14 mouse cellular contexts compared by ENCODE assay signal in genomic region chr16:11316748-11317147, GRCm38 (mm10). TPM values are rescaled to one million over a fixed set of nuclear protein-coding genes. Genes with fewer than 3 reads are reported as not detected.
DNase-seq lines count a peak whose midpoint lies in the region; ATAC-seq and TF ChIP-seq lines count a peak whose summit lies in the region.
"Had no signal": no experiment of that assay in that cellular context is flagged by ENCODE, and none has a peak within 500 bp of the region (broad histone marks: within the 10 kb centered on the region; RNA-seq: fewer than 3 reads in every experiment).

No protein-coding gene starts in this region.

- no peaks in the 10 kb centered on the region for H3K36me3 ChIP-seq in spleen, adult 2 months (ENCODE audit: control insufficient read depth, insufficient read depth, low read length)
- H3K36me3 ChIP-seq in macrophage (ENCODE audit: inconsistent target) = no peaks in the 10 kb centered on the region
- H3K36me3 ChIP-seq: midbrain, embryonic 12.5 days; neural tube, embryonic 12.5 days had no signal

- H3K27me3 ChIP-seq in spleen, adult 2 months (ENCODE audit: control insufficient read depth, insufficient read depth, low read length) = no peaks in the 10 kb centered on the region
- H3K27me3 ChIP-seq in Patski = no peaks in the 10 kb centered on the region
- H3K27me3 ChIP-seq: midbrain, embryonic 12.5 days; neural tube, embryonic 12.5 days had no signal

- POLR2A ChIA-PET in Patski (lab: Charles Lee) = no interaction called here

- in situ Hi-C loops in Patski (cut with MboI; ENCODE audit: low pct_unique_long_range_greater_than_20kb) = loop anchor here (5.0 kb wide), 1 partner anchor 96 kb away; no protein-coding TSS in a partner anchor

- no peak for TF ChIP-seq POLR2A in spleen, adult 2 months (IDR thresholded peaks at IDR 0.05; ENCODE audit: low read depth, low read length)

- ATAC-seq in Patski = no peak
- no peak for ATAC-seq in monocyte, adult 5-6 weeks (replicated peaks; ENCODE audit: insufficient number of reproducible peaks, low FRiP score, low TSS enrichment, poor library complexity, severe bottlenecking)
- no peak for ATAC-seq in erythroid progenitor cell, adult 5-6 weeks (replicated peaks; ENCODE audit: low FRiP score, poor library complexity, severe bottlenecking)

- H3K79me2 ChIP-seq in macrophage (ENCODE audit: inconsistent target) = no peaks in the 10 kb centered on the region

- H3K4me1 ChIP-seq in spleen, adult 2 months (ENCODE audit: control insufficient read depth, insufficient read depth, insufficient read length) = peaks cover 12% of the 10 kb centered on the region; the same call in 1 of the 2 replicates
- H3K4me1 ChIP-seq: midbrain, embryonic 12.5 days; neural tube, embryonic 12.5 days had no signal

- WGBS in spleen, adult 2 months = 73% methylated on average over 5 of the region's 5 CpGs
- WGBS in macrophage (ENCODE audit: missing documents) = 84% methylated on average over 5 of the region's 5 CpGs

- CTCF ChIA-PET in Patski (lab: Charles Lee) = no interaction called here

- DNase-seq in kidney, adult 9 months = peak; percentile 41
- no peak for DNase-seq in kidney, adult 8-10 months
- DNase-seq in spleen, adult 2 months (ENCODE audit: low read depth in 1 of 2, low spot score in 2 of 2) = peak in 1 of 2 experiments; percentile 29
- DNase-seq in spleen, adult 12 weeks (ENCODE audit: low spot score) = no peak
- DNase-seq in Patski (ENCODE audit: low read depth, low spot score) = no peak
- DNase-seq: cerebellum, postnatal 25 days had no signal

- H3K27ac ChIP-seq in spleen, adult 2 months (ENCODE audit: insufficient read depth, low read length) = no peak overlapping the region
- H3K27ac ChIP-seq in macrophage = peak overlapping the region; percentile 51
- H3K27ac ChIP-seq: midbrain, embryonic 12.5 days; neural tube, embryonic 12.5 days had no signal

- TF ChIP-seq CTCF in spleen, adult 2 months (IDR thresholded peaks at IDR 0.05; ENCODE audit: extremely low read depth, insufficient read depth, insufficient read length, insufficient replicate concordance) = peak; percentile 41; the same call in 1 of the 2 replicates
- TF ChIP-seq CTCF in Patski (IDR thresholded peaks at IDR 0.05) = peak; percentile 71

- no peak overlapping the region for H3K4me3 ChIP-seq in spleen, adult 2 months (ENCODE audit: extremely low read depth, insufficient read depth, insufficient read length)
- H3K4me3 ChIP-seq in macrophage (ENCODE audit: inconsistent target) = no peak overlapping the region
- H3K4me3 ChIP-seq: midbrain, embryonic 12.5 days; neural tube, embryonic 12.5 days had no signal

RNA-seq across cellular contexts. Expression of gene Tnfrsf17, which starts 3.1 kb away (rescaled TPM):
- polyA plus RNA-seq in spleen, adult 2 months (2012; rRNA removed) = 4.0 and 4.6 TPM in 2 replicates
- not detected for polyA plus RNA-seq in Patski (2021)
- total RNA-seq in macrophage (2018; cell fraction: chromatin; rRNA removed) = 1 to 10 TPM in 2 of 26 experiments, not detected in 24; 1.2 to 1.4 TPM
- under 1 TPM in 12 of 26 experiments, not detected in 14; 0.10 to 0.80 (median 0.27) TPM for total RNA-seq in macrophage (2018; cell fraction: cytosol; rRNA removed)
- not detected for total RNA-seq in macrophage (2018; cell fraction: nucleus; rRNA removed)
- polyA plus RNA-seq in macrophage (2018) = not detected in 3 replicates
- 1.3 to 11.9 TPM (median 3.0 TPM) in 3 replicates for total RNA-seq in monocyte, adult 5-6 weeks (2017)
- total RNA-seq in erythroid progenitor cell, adult 5-6 weeks (2015; ENCODE audit: low replicate concordance) = not detected in 2 replicates
- total RNA-seq in erythroid progenitor cell, adult 5-6 weeks (2017; ENCODE audit: low replicate concordance) = not detected in 2 replicates
- total RNA-seq: heart, postnatal 25 days; layer of hippocampus, postnatal 25 days had no signal
- polyA plus RNA-seq: intestine, embryonic 14.5 days; midbrain, embryonic 12.5 days; neural tube, embryonic 12.5 days had no signal

RNA-seq across cellular contexts. Expression of gene Snx29, which starts 6.0 kb away (rescaled TPM):
- polyA plus RNA-seq in spleen, adult 2 months (2012; rRNA removed) = 13.6 and 14.3 TPM in 2 replicates
- polyA plus RNA-seq in Patski (2021) (11.9 TPM), macrophage (2018) (19.8 to 25.6 TPM (median 21.9 TPM) in 3 replicates)
- total RNA-seq in macrophage (2018; cell fraction: chromatin; rRNA removed) = 1,000 to 10,000 TPM in 3 of 26 experiments, 100 to 1,000 TPM in 23; 195 to 1,041 (median 402) TPM
- 10 to 100 TPM; 13.6 to 62.6 (median 28.8) TPM for total RNA-seq in macrophage (2018; cell fraction: cytosol; rRNA removed)
- 100 to 1,000 TPM in 18 of 26 experiments, 10 to 100 TPM in 8; 44.5 to 609 (median 191) TPM for total RNA-seq in macrophage (2018; cell fraction: nucleus; rRNA removed)
- total RNA-seq in monocyte, adult 5-6 weeks (2017) = 24.1 to 27.7 TPM (median 25.3 TPM) in 3 replicates
- 8.4 and 16.2 TPM in 2 replicates for total RNA-seq in erythroid progenitor cell, adult 5-6 weeks (2015; ENCODE audit: low replicate concordance)
- 7.3 and 13.6 TPM in 2 replicates for total RNA-seq in erythroid progenitor cell, adult 5-6 weeks (2017; ENCODE audit: low replicate concordance)
